Mouse (Mus musculus) kidney, embryonic 16.5 days (tissue): ENCODE measurements around the gene 4931440F15Rik. TPM values are rescaled to one million over a fixed set of nuclear protein-coding genes. Genes with fewer than 3 reads are reported as not detected.

Experiments used
- ATAC-seq: fragments of 200-750 bp; cut with Nextera tagmentation; 2 replicates; pipeline ENCODE4 v1.8.0; 2017; ENCODE audit warnings: moderate TSS enrichment; ENCODE audit not compliant: low FRiP score, low TSS enrichment
- H3K27ac ChIP-seq: fragments of 300-500 bp; sonication (generic); 2 replicates; pipeline ENCODE4 v1.5.1; 2014; ENCODE audit warnings: low read length
- H3K27me3 ChIP-seq: fragments of 300-500 bp; sonication (generic); 2 replicates; pipeline ENCODE4 v1.6.1; 2014; ENCODE audit warnings: low read length, control low read depth, mixed read lengths; ENCODE audit not compliant: insufficient read depth
- H3K36me3 ChIP-seq: fragments of 300-500 bp; sonication (generic); 2 replicates; pipeline ENCODE4 v1.6.1; 2014; ENCODE audit warnings: low read length, control low read depth, mixed read lengths; ENCODE audit not compliant: insufficient read depth
- H3K4me1 ChIP-seq: fragments of 300-500 bp; sonication (generic); 2 replicates; pipeline ENCODE4 v1.6.1; 2014; ENCODE audit warnings: low read length, control low read depth, mixed read lengths; ENCODE audit not compliant: insufficient read depth
- H3K4me2 ChIP-seq: fragments of 300-500 bp; sonication (generic); replicated peaks from 2 replicates; pipeline ENCODE4 v1.6.1; 2014; ENCODE audit warnings: low read depth, low read length
- H3K4me3 ChIP-seq: fragments of 300-500 bp; sonication (generic); 2 replicates; pipeline ENCODE4 v1.5.1; 2014; ENCODE audit warnings: mild to moderate bottlenecking, low read length
- H3K9ac ChIP-seq: fragments of 300-500 bp; sonication (generic); replicated peaks from 2 replicates; pipeline ENCODE4 v1.6.1; 2014; ENCODE audit warnings: low read length
- H3K9me3 ChIP-seq: fragments of 300-500 bp; sonication (generic); 2 replicates; pipeline ENCODE4 v1.6.1; 2016; ENCODE audit warnings: low read length, control low read depth
- WGBS: fragments of 180-500 bp; shearing (Covaris S2); extraction: QIAGEN DNeasy Blood & Tissue Kit; methylation state at CpG from one replicate; pipeline ENCODE4 v1.1.7; 2014; 5-methylcytosine and 5-hydroxymethylcytosine counted together
- polyA plus RNA-seq: library from polyadenylated mRNA; unstranded; fragments of >200 nt; fragmentation: Nextera tagmentation; extraction: Ambion mirVana; gene quantifications from 2 replicates; pipeline ENCODE4 v1.2.1, GENCODE M21; 2015

4931440F15Rik gene
- polyA plus RNA-seq, 1 experiment from 2014 or later: 0.05 TPM

- no peak; the same call in 1 of the 2 replicates for ATAC-seq
- 12% methylated on average over 5 of the region's 5 CpGs for WGBS
- Histone ChIP-seq H3K4me3 (no peak overlapping the region), H3K27me3 (no peaks in the 10 kb centered on the region), H3K27ac (no peak overlapping the region), H3K36me3 (no peaks in the 10 kb centered on the region), H3K9ac (no peak overlapping the region), H3K9me3 (no peaks in the 10 kb centered on the region), H3K4me2 (no peak overlapping the region), H3K4me1 (no peaks in the 10 kb centered on the region)
These were observed 38.0 kb downstream of the 4931440F15Rik start for GRCm38 (mm10) chr11:29787473-29787872.

DNA sequence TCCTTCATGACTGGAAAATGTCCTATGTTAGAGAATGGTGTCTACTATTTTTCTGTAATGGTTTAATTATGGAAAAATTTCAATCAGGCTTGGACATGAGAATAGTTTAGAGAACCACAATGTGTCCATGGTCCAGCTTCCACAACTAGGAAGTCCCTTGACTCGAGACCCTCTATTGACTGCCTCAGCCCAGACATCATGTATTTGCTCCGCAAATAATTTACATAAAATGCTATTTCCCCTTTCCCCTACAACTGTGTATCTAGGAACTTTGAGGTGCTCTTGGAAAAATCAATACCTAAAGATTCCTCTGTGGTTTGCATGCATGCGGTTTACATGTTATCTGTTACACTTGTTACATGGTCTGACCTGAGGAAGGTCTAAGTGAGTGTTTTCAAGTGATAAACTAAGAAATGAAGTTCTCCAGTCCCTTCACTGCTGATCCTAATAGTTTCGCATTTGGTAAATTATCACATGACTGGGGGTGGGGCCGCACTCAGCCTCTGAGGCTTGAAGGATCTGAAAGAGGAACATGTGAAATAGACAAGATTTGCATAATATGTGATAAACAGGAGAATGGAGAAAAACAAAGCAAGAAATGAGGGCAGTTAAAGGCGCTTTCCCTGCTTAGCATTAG, 38.8 kb downstream of the 4931440F15Rik start:
- ATAC-seq: no peak
- no peaks in the 10 kb centered on the region for H3K36me3 ChIP-seq
- H3K27me3 ChIP-seq: no peaks in the 10 kb centered on the region

DNA sequence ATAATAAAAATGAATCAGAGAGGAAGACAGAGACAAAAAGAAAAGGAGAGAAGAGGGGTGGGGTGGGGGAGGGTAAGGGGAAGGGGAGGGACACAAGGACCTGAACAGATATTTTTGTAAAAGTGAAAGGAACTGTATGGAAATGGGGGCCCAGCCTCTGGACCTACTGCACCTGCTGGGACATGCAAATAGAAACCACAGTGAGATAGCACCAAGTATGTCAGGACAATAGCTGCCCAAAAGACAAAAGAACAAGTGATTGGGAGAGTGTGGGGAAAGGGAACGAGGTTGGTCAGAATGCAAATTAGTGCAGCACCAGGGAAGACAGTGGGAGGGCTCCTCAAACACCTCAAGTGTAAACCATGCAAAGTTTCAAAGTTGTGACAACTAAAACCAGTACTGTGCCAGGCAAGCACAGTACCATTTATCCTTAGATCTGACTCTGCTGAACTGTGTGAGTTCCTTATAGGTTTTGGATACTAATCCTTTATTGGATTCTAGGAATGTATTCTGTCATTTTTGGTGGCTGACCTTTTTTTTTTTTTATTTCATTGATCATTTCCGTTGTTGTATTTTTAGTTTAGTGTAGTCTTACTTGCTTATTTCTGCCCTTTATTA, 46.0 kb downstream of the 4931440F15Rik start:
- no peaks in the 10 kb centered on the region for H3K4me1 ChIP-seq
- 60% methylated on average over 2 of the region's 2 CpGs for WGBS
- H3K27me3 ChIP-seq: no peaks in the 10 kb centered on the region
- no peak overlapping the region for H3K9ac ChIP-seq
- no peak overlapping the region for H3K4me2 ChIP-seq
- 0 out of 2 replicates have a peak, but pooled peaks cover 2% of the 10 kb centered on the region for H3K9me3 ChIP-seq
- H3K27ac ChIP-seq: no peak overlapping the region
- ATAC-seq: no peak
- no peak overlapping the region for H3K4me3 ChIP-seq
- H3K36me3 ChIP-seq: no peaks in the 10 kb centered on the region

More for the DNA sequence above, 38.8 kb downstream of the 4931440F15Rik start:
- no peak overlapping the region for H3K4me2 ChIP-seq
- H3K9ac ChIP-seq: no peak overlapping the region
- H3K4me1 ChIP-seq: no peaks in the 10 kb centered on the region
- no peak overlapping the region for H3K4me3 ChIP-seq
- H3K27ac ChIP-seq: no peak overlapping the region
- H3K9me3 ChIP-seq: no peaks in the 10 kb centered on the region
- 90% methylated on average over 6 of the region's 6 CpGs for WGBS

DNA sequence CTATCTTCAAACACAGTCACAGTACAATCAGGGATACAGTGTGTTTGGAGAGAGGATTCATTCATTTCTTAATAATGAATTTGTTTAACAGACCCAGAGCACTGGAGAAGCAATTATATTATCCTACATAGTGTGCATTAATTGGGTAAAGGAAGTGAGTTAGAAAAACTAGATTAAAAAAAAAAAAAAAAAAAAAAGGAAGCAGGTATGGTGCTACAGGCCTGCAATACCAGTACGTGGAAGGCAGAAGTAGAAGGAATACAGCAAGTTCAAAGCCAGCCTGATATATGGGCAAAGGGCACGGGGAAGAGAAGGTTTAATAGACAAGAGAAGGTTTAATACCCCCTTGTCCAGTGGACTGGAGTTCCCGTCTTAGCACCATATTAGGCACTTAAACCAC, 46.5 kb downstream of the 4931440F15Rik start:
- Histone ChIP-seq H3K4me3 (no peak overlapping the region), H3K9ac (no peak overlapping the region), H3K4me2 (no peak overlapping the region), H3K27ac (no peak overlapping the region), H3K36me3 (no peaks in the 10 kb centered on the region), H3K9me3 (0 out of 2 replicates have a peak, but pooled peaks cover 2% of the 10 kb centered on the region), H3K27me3 (no peaks in the 10 kb centered on the region), H3K4me1 (no peaks in the 10 kb centered on the region)
- no peak for ATAC-seq
- WGBS: 69% methylated on average over 3 of the region's 3 CpGs

DNA sequence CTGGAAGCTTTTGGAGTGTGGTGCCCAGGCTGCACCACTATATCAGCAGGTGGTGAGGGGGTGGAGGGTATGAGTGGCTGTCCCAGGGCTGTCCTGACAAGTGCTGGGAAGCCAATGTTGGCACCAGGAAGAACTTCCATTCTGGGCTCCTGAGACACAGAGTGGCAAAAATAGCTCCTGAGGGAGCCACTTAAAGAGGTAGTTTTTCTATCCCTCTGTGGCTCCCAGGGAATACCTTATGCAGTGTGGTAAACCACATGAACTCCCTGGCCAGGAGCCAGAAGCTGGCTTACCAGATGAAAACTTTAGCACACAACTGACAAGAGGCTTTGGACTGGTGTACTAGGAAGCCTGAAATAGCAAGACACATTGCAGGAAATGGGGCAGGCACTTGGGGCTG, 47.5 kb downstream of the 4931440F15Rik start:
- H3K9ac ChIP-seq: no peak overlapping the region
- no peak overlapping the region for H3K27ac ChIP-seq
- H3K4me2 ChIP-seq: no peak overlapping the region
- no peaks in the 10 kb centered on the region for H3K4me1 ChIP-seq
- no peak for ATAC-seq
- H3K27me3 ChIP-seq: no peaks in the 10 kb centered on the region
- H3K9me3 ChIP-seq: 0 out of 2 replicates have a peak, but pooled peaks cover 2% of the 10 kb centered on the region
- H3K4me3 ChIP-seq: no peak overlapping the region
- H3K36me3 ChIP-seq: no peaks in the 10 kb centered on the region

DNA sequence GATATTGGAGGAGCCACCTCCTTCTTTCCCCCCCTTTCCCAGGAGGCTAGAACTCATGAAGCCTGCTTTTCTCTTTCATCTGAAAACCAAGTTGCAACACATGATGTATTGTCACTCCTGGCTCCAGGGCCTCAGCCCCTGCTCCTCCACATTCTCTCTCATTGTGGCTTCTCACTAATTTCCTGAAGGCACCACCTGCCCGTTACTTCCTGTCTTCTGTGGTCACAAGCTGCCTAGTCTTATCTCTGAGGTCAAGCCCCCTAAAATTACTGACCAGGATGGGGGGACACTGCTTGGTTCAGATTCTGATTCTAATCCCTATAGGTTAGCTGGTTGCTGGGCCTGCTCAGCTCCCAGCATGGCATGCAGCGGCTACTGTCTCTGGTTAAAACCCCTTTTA, 50.7 kb downstream of the 4931440F15Rik start:
- WGBS: 66% methylated on average over 2 of the region's 2 CpGs
- no peaks in the 10 kb centered on the region for H3K36me3 ChIP-seq
- H3K27ac ChIP-seq: no peak overlapping the region
- H3K4me1 ChIP-seq: no peaks in the 10 kb centered on the region
- 0 out of 2 replicates have a peak, but pooled peaks cover 2% of the 10 kb centered on the region for H3K9me3 ChIP-seq
- ATAC-seq: no peak
- H3K9ac ChIP-seq: no peak overlapping the region
- H3K27me3 ChIP-seq: no peaks in the 10 kb centered on the region
- H3K4me2 ChIP-seq: no peak overlapping the region
- no peak overlapping the region for H3K4me3 ChIP-seq

DNA sequence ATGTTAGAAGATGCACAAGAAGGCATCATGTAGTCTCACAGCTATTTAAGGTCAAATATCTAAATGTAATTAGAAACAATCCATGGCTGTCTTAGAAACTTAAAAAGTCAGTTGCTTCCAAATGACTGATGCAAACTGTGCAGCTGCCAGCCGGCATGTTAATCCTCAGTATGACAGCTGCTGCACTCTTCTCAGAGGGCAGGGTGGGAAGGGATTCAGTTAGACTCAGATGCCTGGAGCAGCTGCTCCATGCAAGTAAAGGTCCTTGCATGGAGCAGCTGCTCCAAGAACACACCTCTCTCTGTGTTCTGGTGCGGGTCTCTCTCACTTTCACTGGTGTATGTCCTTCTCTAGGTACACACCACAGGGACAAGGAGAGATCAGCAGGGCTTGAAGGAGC, 51.2 kb downstream of the 4931440F15Rik start:
- ATAC-seq: no peak
- Histone ChIP-seq H3K4me2 (no peak overlapping the region), H3K27ac (no peak overlapping the region), H3K4me3 (no peak overlapping the region), H3K9me3 (0 out of 2 replicates have a peak, but pooled peaks cover 2% of the 10 kb centered on the region), H3K36me3 (no peaks in the 10 kb centered on the region), H3K9ac (no peak overlapping the region), H3K27me3 (no peaks in the 10 kb centered on the region), H3K4me1 (no peaks in the 10 kb centered on the region)
- WGBS: 67% methylated on average over 2 of the region's 2 CpGs

Other genes with a start within 250 kb of the 4931440F15Rik start
- gene Rtn4, start 132.7 kb downstream of the 4931440F15Rik start, polyA plus RNA-seq: 42.8 and 44.0 TPM in 2 replicates
- 0.69 and 1.4 TPM in 2 replicates for gene Eml6, start 200.4 kb upstream of the 4931440F15Rik start, polyA plus RNA-seq